In genomic region chr10:121845677-121846076, GRCm38 (mm10) we compare ENCODE assay signal across 26 mouse cellular contexts.
DNase-seq lines count a peak whose midpoint lies in the region; ATAC-seq and TF ChIP-seq lines count a peak whose summit lies in the region.
"Had no signal": no experiment of that assay in that cellular context is flagged by ENCODE, and none has a peak within 500 bp of the region (broad histone marks: within the 10 kb centered on the region; RNA-seq: fewer than 3 reads in every experiment).

No protein-coding gene starts in this region.

- H3K9ac ChIP-seq in forebrain, embryonic 14.5 days (ENCODE audit: low read length), result no peak overlapping the region
- H3K9ac ChIP-seq in forebrain, embryonic 12.5 days, result no peak overlapping the region
- H3K9ac ChIP-seq in forebrain, postnatal 0 days, result no peak overlapping the region
- H3K9ac ChIP-seq: hindbrain, embryonic 12.5 days; limb, embryonic 13.5 days; lung, embryonic 15.5 days had no signal

- H3K27me3 ChIP-seq in forebrain, embryonic 14.5 days (replicated peaks; ENCODE audit: control insufficient read depth, insufficient read depth, low read length), result no peaks in the 10 kb centered on the region
- no peaks in the 10 kb centered on the region for H3K27me3 ChIP-seq in forebrain, embryonic 12.5 days
- no peaks in the 10 kb centered on the region for H3K27me3 ChIP-seq in forebrain, postnatal 0 days (ENCODE audit: insufficient read depth, low read length)
- H3K27me3 ChIP-seq: hindbrain, embryonic 12.5 days; limb, embryonic 13.5 days; lung, embryonic 15.5 days; Patski had no signal

- peaks cover 7% of the 10 kb centered on the region; the same call in 1 of the 2 replicates for H3K36me3 ChIP-seq in forebrain, embryonic 14.5 days (ENCODE audit: control insufficient read depth, insufficient read depth, low read length)
- H3K36me3 ChIP-seq in forebrain, embryonic 12.5 days (replicated peaks), result peaks cover under 1% of the 10 kb centered on the region
- H3K36me3 ChIP-seq in forebrain, postnatal 0 days (ENCODE audit: insufficient read depth), result peaks cover 12% of the 10 kb centered on the region; the same call in 1 of the 2 replicates
- H3K36me3 ChIP-seq: lung, embryonic 15.5 days had no signal

- no peak overlapping the region for H3K27ac ChIP-seq in forebrain, embryonic 14.5 days (ENCODE audit: low read depth, low read length)
- H3K27ac ChIP-seq in forebrain, embryonic 12.5 days, result no peak overlapping the region
- H3K27ac ChIP-seq in forebrain, postnatal 0 days (ENCODE audit: low read depth, low read length), result 0 out of 2 replicates have a peak overlapping the region, but pooled peaks have one; percentile 35
- H3K27ac ChIP-seq: hindbrain, embryonic 12.5 days; kidney, postnatal 0 days; limb, embryonic 13.5 days; lung, embryonic 15.5 days had no signal

- H3K4me3 ChIP-seq in forebrain, embryonic 14.5 days (ENCODE audit: low read depth, low read length), result no peak overlapping the region
- H3K4me3 ChIP-seq in forebrain, embryonic 12.5 days (replicated peaks), result no peak overlapping the region
- no peak overlapping the region for H3K4me3 ChIP-seq in forebrain, postnatal 0 days (ENCODE audit: low read depth, low read length)
- H3K4me3 ChIP-seq: hindbrain, embryonic 12.5 days; limb, embryonic 13.5 days; lung, embryonic 15.5 days had no signal

- 80% methylated on average over 7 of the region's 7 CpGs for WGBS in forebrain, embryonic 14.5 days
- whole genome bisulfite sequencing in forebrain, embryonic 12.5 days, result 94% methylated on average over 7 of the region's 7 CpGs
- 55% methylated on average over 7 of the region's 7 CpGs for WGBS in forebrain, postnatal 0 days

- H3K4me2 ChIP-seq in forebrain, embryonic 14.5 days (ENCODE audit: low read length), result no peak overlapping the region
- H3K4me2 ChIP-seq in forebrain, embryonic 12.5 days, result no peak overlapping the region
- no peak overlapping the region for H3K4me2 ChIP-seq in forebrain, postnatal 0 days (ENCODE audit: low read depth)
- H3K4me2 ChIP-seq: heart, embryonic 11.5 days; hindbrain, embryonic 12.5 days; limb, embryonic 13.5 days; liver, embryonic 11.5 days; lung, embryonic 15.5 days; midbrain, embryonic 11.5 days had no signal

- peak; percentile 23; the same call in 1 of the 2 replicates for ATAC-seq in forebrain, embryonic 14.5 days
- no peak for ATAC-seq in forebrain, embryonic 12.5 days (ENCODE audit: low FRiP score)
- ATAC-seq in forebrain, postnatal 0 days, result peak; percentile 89
- ATAC-seq: intestine, embryonic 16.5 days; midbrain, embryonic 16.5 days; Patski had no signal

- H3K4me1 ChIP-seq in forebrain, embryonic 14.5 days (ENCODE audit: control insufficient read depth, insufficient read depth, low read length), result no peaks in the 10 kb centered on the region
- H3K4me1 ChIP-seq in forebrain, embryonic 12.5 days, result no peaks in the 10 kb centered on the region
- no peaks in the 10 kb centered on the region for H3K4me1 ChIP-seq in forebrain, postnatal 0 days (ENCODE audit: insufficient read depth)
- H3K4me1 ChIP-seq: hindbrain, embryonic 12.5 days; limb, embryonic 13.5 days; lung, embryonic 15.5 days had no signal

- intact Hi-C loops in left cerebral cortex, postnatal 14 days (cut with DNase I), result no loop called here

- H3K9me3 ChIP-seq in forebrain, embryonic 14.5 days (replicated peaks; ENCODE audit: control insufficient read depth, low read length), result no peaks in the 10 kb centered on the region
- H3K9me3 ChIP-seq in forebrain, embryonic 12.5 days, result no peaks in the 10 kb centered on the region
- no peaks in the 10 kb centered on the region for H3K9me3 ChIP-seq in forebrain, postnatal 0 days (ENCODE audit: low read length)
- H3K9me3 ChIP-seq: hindbrain, embryonic 12.5 days; limb, embryonic 13.5 days; lung, embryonic 15.5 days had no signal

- DNase-seq in forebrain, embryonic 14.5 days (ENCODE audit: low spot score), result peak; percentile 40
- peak; percentile 30 to 55 for DNase-seq in left cerebral cortex, postnatal 14 days (ENCODE audit: low spot score in 2 of 2)
- no peak for DNase-seq in left cerebral cortex, adult 8-10 months (ENCODE audit: low spot score in 2 of 2)
- DNase-seq in forebrain, postnatal 0 days, result peak; percentile 64
- DNase-seq in adrenal gland, postnatal 14 days, result no peak
- DNase-seq in thymus, postnatal 4 days, result no peak
- DNase-seq: adrenal gland, postnatal 10 days; cerebellum, adult 2 months; cerebellum, postnatal 14 days; gastrocnemius, postnatal 25 days; heart, adult 18-20 months; heart, postnatal 36 days; kidney, adult 8-10 months; kidney, postnatal 4 days; thymus, adult 2 months had no signal

- TF ChIP-seq CTCF in forebrain, postnatal 0 days (IDR thresholded peaks at IDR 0.05; ENCODE audit: low read depth), result no peak

Comparison
In these comparisons a context has a peak if more than half of its experiments do, and no peak if none do; other contexts are left out.
1. DNase-seq: peak in forebrain, embryonic 14.5 days (single experiment), left cerebral cortex, postnatal 14 days (2 of 2) and forebrain, postnatal 0 days (single experiment); none in left cerebral cortex, adult 8-10 months (0 of 2), adrenal gland, postnatal 14 days (single experiment) and thymus, postnatal 4 days (single experiment).